Mouse (Mus musculus): ENCODE data around the gene Ms4a10.

Gene Ms4a10

DNA sequence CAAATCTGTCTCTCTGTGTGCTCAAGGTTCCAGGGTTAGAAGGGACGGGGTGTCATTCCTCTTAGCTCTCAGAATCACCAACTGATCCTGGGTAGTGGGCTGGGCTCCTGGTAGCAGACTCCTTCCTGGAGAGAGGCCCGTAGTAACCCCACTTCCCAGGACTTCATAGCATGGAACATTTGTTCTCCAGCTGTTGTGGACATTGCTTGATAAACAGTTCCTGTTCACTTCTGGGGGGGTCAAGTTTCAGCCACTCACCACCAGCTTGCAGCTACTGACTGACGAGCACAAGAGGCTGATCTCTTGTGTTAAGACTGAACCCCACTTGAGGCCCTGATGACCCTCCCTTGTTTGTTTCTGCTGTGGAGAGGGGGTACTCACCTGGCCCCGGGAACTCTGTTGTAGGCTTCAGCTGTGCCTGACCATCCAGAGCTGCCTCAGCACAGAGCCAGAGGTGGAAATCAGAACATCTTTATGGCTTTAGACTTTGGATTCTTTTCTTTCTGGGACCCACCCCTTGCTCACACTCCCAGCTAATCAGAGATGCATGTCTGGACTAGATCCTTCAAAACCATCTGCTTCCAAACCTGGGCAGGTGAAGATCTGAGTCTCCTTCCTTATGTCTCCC, at the start of gene Ms4a10:
TSS of gene Ms4a10 (minus strand) at position 433 of the 628 bp plus-strand sequence.
- no peak for DNase-seq (ENCODE audit: low spot score in 2 of 2)

DNA sequence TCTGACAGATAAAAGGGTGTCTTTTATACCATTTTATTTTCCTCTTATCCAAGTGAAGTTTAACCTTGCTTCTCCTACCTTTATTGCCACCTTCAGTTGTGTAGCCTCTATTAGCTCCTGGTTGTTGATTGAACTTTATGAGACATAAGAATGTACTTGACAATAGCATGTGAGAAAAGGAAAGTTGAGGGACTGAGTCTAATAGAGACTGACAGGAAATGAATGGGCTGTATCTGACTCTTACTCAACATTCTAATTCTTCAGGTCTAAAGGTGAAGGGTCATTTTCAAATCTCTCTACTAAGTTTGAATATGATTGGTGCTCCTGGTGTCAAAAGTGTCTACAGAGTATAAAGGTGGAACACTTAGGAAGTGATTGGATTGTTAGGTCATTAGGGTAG, 47.9 kb upstream of the Ms4a10 start:
- DNase-seq (ENCODE audit: low spot score in 2 of 2) = no peak

DNA sequence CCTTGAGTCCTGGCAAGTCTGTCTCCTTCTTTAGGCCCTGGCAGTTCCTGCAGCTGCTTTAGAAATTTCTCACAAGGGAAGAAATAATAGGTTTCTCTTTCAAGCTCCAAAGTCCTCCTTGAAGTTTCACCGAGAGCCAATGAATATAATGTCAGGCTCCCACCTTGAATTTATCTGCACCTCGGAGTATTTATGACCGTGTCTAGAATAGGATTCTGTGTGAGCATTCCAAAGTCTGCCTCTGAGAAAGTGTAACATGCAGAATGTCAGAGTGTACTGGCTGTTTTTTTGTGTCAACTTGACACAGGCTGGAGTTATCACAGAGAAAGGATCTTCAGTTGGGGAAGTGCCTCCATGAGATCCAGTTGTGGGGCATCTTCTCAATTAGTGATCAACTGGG, 43.4 kb upstream of the Ms4a10 start, which contains the start of gene Ms4a18:
TSS of gene Ms4a18 (minus strand) at position 141 of the 400 bp plus-strand sequence.
- no peak for DNase-seq (ENCODE audit: low spot score in 2 of 2)

DNA sequence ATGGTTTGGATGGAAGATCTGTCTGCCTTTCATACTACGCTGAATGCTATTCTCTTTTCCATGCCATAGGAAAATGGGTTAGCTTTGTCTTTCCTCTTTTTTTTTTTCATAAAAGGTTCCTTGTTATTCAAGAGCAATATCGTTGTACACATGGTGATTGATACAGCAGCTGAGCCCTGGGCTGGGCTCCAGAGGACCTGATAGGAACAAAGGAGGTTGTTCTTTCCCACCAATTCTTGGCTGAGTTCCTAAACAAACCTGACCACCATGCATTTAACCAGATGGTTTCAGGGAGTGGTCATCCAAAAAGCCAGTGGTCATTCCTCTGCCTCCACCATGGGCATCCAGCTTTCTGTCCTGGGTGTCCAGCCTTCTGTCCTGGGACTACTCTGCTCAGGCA, 42.8 kb upstream of the Ms4a10 start:
- DNase-seq (ENCODE audit: low spot score in 2 of 2) = no peak

- no peak for DNase-seq (ENCODE audit: low spot score in 2 of 2)
These were observed 41.5 kb upstream of the Ms4a10 start for GRCm38 (mm10) chr19:11015998-11016397.

DNA sequence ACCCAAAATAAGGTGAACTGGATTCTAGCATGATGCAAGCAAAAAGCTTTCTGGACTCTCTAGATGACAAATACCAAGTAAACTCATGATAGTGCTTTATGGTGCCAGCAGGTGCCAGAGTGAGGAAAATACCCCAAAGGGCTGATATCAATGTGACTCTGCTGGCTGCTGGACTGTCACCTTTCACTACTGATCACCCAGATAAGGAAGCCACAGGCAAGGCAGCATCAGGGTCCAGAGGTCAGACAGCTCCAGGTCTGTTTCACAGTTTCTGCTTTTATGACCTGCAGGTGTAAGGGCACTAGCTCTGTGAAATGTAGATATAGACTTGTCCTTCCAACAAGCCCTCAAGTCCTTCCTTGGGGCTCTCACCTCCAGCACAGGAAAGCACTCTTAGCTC, 41.0 kb upstream of the Ms4a10 start:
- no peak for DNase-seq (ENCODE audit: low spot score in 2 of 2)

GRCm38 (mm10) chr19:10993150-10993549, 18.7 kb upstream of the Ms4a10 start, which contains the start of gene Ms4a15:
Gene Ms4a15, minus strand, starts transcription at chr19:10993250.
- DNase-seq (ENCODE audit: low spot score in 2 of 2) = no peak

- DNase-seq (ENCODE audit: low spot score in 2 of 2) = no peak
These were observed 17.4 kb upstream of the Ms4a10 start for GRCm38 (mm10) chr19:10991911-10992310.

DNA sequence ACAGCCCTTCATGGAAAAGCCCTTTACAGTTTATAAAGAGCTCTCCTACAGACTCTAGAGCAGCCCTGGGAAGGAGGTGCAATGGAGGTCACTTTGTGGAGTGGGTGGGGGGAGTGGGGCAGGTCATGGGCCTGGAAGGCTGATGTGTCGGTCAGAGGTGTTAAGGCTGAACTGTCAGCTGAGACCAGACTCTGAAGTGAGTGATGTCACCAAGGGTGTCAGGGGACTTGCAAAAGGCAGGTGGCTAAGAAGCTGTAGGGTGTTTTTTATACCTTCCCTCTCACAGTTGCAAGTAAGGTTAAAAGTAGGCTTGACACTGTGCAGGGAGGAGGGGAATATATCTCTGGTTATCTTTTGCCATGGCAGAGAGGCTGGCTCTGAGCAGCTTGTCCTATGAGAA, 16.3 kb upstream of the Ms4a10 start:
- no peak for DNase-seq (ENCODE audit: low spot score in 2 of 2)

DNA sequence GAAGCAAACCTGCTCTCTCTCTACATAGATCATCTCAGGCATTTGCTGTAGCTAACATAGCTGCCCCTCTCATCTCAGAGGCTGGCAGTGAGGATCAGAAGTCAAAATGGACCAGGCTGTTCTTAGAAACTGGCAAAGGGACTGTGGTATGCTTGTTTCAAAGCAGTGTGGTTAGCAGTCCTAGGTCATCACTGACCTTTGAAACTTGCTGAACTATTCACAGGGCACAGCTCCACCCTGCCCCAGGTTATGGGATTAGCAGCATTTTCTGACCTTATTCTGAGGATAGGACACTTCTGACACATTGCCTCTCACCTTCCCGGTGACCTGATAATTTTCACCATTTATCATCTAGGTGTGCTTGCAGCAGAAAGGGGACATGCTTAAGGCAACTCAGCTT, 14.1 kb upstream of the Ms4a10 start:
- no peak for DNase-seq (ENCODE audit: low spot score in 2 of 2)

DNA sequence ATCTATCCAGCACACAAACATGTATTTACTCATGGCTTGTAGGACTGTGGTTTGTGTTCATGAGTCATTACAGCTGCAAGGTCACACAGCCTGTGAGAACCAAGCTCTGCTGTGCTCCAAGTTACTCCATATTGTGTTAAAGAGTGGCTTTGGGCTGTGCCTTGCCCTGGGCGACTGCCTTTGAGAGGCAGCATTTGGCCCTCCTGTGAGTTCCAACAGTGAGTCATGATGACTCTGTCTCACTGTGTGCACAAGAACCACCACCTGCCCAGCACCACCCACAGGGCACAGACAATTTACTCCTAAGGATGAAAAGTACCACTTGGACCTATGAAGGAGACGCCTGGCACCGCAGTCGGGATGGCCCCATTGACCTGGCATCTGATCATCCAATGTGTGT, 11.4 kb upstream of the Ms4a10 start:
- DNase-seq (ENCODE audit: low spot score in 2 of 2) = no peak

GRCm38 (mm10) chr19:10984551-10984950, 10.1 kb upstream of the Ms4a10 start:
- no peak for DNase-seq (ENCODE audit: low spot score in 2 of 2)

DNA sequence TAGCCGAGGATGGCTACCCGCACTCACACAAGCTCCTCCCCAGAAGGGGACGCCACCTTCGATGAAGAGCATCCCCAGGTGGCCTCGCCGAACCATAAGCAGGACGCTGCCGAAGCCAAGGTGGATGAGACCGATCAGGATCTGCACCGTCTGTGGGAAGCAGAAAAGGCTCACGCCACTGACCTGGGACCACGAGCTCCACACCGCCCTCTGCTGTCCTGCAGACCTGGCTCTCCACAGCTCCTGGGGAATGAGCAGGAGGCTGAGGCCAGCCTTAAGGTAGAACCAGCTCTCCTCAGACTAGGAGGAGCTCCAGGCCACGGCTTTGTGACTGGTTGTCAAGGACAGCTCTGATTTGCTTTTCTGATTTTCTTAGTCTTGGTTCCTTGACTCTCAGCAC, 8.7 kb upstream of the Ms4a10 start:
- peak in 1 of 2 experiments; percentile 18 for DNase-seq (ENCODE audit: low spot score in 2 of 2)

GRCm38 (mm10) chr19:10980210-10980609, 5.7 kb upstream of the Ms4a10 start:
- no peak for DNase-seq (ENCODE audit: low spot score in 2 of 2)

- peak; percentile 44 to 60 for DNase-seq (ENCODE audit: low spot score in 2 of 2)
These were observed 5.0 kb upstream of the Ms4a10 start for GRCm38 (mm10) chr19:10979184-10980168.

DNA sequence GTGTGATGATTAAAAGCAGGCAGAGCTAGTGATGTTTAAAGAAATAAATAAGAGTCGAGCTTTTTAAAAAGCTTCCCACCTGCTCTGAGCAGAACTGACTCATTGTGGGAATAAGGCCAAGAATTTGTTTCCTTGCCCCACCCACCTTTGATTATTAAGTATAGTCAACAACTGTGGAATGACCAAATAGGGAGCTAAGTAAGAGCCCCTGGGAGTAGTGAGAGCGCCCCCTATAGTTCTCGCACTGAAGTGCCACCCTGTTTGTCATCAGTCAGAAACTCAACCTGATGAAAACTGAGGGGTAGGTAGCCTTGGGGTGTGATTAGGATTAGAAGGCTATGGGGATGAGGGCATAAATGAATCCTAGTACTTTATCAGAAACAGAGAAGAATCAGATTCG, 1.8 kb upstream of the Ms4a10 start:
- DNase-seq (ENCODE audit: low spot score in 2 of 2) = peak in 1 of 2 experiments; percentile 27

DNA sequence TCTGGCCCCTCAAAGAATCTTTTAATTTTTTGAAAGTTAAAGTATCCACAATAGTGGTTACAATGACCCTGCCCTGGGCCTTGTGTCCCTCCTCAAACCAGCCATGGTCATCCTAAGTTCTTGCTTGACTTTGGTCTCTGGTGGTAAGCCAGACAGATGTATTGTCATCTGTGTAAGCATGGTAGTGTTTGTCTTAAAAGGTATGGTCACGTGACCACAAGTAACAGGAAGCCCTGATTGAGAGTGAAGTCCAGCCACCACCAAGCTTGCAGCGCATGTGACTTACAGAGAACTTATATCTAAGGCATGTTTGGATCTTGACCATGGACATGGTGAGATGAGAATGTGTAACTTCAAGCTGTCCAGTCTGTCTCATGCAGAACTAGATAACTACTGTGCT, 717 bp upstream of the Ms4a10 start:
- DNase-seq (ENCODE audit: low spot score in 2 of 2) = no peak

GRCm38 (mm10) chr19:10973187-10973586, 1.3 kb downstream of the Ms4a10 start:
- DNase-seq (ENCODE audit: low spot score in 2 of 2) = no peak

DNA sequence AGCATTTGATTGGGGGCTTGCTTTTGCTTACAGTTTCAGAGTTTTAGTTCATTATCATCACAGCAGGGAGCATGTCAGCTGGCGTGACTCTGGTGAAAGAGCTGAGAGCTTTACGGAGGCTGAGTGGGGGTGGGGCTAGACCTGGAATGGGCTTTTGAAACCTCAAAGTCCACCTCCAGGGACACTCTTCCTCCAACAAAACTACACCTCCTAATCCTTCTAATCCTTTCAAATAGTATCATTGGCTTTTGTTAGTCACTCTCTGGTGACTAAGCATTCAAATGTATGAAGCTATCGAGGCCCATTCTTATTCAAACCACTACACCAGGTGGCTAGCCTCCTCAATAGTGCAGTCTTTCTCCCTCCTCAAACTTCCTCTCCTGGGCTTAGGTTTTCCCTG, 1.8 kb downstream of the Ms4a10 start:
- no peak for DNase-seq (ENCODE audit: low spot score in 2 of 2)

DNA sequence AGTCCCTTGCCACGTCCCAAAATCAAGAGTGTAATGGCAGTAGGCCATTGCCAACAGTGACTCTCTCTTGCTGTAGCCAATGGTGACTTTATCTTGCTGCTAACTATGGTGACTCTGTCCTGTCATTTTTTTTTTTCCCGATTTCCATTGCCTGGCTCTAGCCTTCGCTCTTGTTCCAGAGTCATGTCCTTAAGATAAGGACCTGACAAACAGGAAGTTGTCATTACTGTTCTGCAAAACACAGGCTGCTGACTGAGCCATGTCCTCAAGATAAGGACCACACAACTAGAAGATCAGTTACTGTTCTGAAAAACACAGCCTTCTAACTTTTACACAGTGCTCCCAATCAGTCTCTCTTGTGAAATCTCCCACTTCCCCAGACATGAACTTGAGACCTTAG, 4.0 kb downstream of the Ms4a10 start:
- no peak for DNase-seq (ENCODE audit: low spot score in 2 of 2)

DNA sequence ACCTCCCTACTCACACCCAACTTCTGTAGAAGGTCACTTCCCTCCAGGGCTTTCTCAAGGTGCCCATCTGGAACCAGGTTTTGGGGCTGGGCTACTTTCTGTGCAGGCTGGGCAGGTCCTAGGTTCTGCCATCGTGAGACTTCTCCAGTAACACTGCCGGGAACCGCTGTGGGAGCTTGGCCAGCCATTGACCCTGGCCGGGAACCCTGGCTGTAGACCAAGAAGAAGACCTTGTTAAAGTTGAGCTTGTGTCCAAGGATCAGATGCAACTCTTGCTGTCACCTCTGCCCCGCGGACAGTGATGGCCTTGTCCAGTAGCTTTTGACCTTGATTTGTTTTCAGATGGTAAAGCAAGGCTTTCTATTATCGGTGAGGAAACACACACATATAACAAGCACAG, 5.9 kb downstream of the Ms4a10 start:
- no peak for DNase-seq (ENCODE audit: low spot score in 2 of 2)

- DNase-seq (ENCODE audit: low spot score in 2 of 2) = no peak
These were observed 8.7 kb downstream of the Ms4a10 start for GRCm38 (mm10) chr19:10965721-10966120.

DNA sequence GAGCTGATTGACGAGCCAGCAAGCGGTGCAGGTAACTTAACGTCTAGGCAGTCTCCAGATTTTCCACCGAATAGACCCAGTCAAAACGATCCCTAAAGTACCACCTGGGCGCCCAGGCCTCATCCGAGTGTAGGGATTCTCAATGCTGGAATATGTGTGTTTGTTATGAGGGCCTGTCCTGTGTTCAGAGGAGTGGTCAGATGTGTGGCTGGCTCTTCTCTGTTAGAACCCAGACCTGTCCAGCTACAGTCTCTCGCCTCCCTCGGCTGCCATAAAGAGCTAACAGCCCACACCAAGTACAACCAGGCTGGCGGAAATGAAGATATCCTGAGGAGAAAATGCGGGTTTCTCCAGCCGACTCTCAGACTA, 14.5 kb downstream of the Ms4a10 start:
- no peak for DNase-seq (ENCODE audit: low spot score in 2 of 2)
